8 mouse cellular contexts compared by ENCODE assay signal in genomic region chr6:116264018-116264651, GRCm38 (mm10). TPM values are rescaled to one million over a fixed set of nuclear protein-coding genes. Genes with fewer than 3 reads are reported as not detected.
DNase-seq lines count a peak whose midpoint lies in the region; ATAC-seq lines count a peak whose summit lies in the region.

Zfand4 (plus strand) TSS chr6:116264222.

- no peaks in the 10 kb centered on the region for H3K27me3 ChIP-seq in hindbrain, embryonic 12.5 days

- peak within 1 kb of the TSS; percentile 75 for H3K27ac ChIP-seq in hindbrain, embryonic 12.5 days

- peaks cover 11% of the 10 kb centered on the region for H3K4me1 ChIP-seq in hindbrain, embryonic 12.5 days

- peak within 1 kb of the TSS; percentile 69 for H3K4me3 ChIP-seq in hindbrain, embryonic 12.5 days

- H3K4me2 ChIP-seq in hindbrain, embryonic 12.5 days (replicated peaks), result peak within 1 kb of the TSS; percentile 69

- no peaks in the 10 kb centered on the region for H3K9me3 ChIP-seq in hindbrain, embryonic 12.5 days (replicated peaks)

- peak; percentile 95 for ATAC-seq in hindbrain, embryonic 12.5 days (ENCODE audit: low FRiP score)

- peak within 1 kb of the TSS; percentile 82 for H3K9ac ChIP-seq in hindbrain, embryonic 12.5 days

- WGBS in hindbrain, embryonic 12.5 days, result under 1% methylated on average over 52 of the region's 67 CpGs

- H3K36me3 ChIP-seq in hindbrain, embryonic 12.5 days, result peaks cover 8% of the 10 kb centered on the region

- DNase-seq in MN1 (ENCODE audit: low spot score), result peak; percentile 91
- peak; percentile 86 for DNase-seq in cerebellum, adult 9-10 months
- DNase-seq in frontal cortex, adult 2 months (ENCODE audit: extremely low spot score in 1 of 2, low spot score in 1 of 2), result peak; percentile 72 to 92
- DNase-seq in layer of hippocampus, postnatal 14 days (ENCODE audit: low spot score in 2 of 2), result peak; percentile 88 to 89
- DNase-seq in lung, postnatal 14 days, result peak; percentile 92
- DNase-seq in retina, adult 2 months (ENCODE audit: low read depth, low spot score), result peak; percentile 69
- DNase-seq in thymus, postnatal 36 days, result peak; percentile 93 to 95

RNA-seq across cellular contexts. Expression of gene Zfand4, which starts in this region (rescaled TPM):
- polyA plus RNA-seq in frontal cortex, adult 2 months (2012; rRNA removed), result 5.6 and 6.4 TPM in 2 replicates
- polyA plus RNA-seq in hindbrain, embryonic 12.5 days (2016; fragmentation: Nextera tagmentation; extraction: Ambion mirVana), result 8.9 and 9.7 TPM in 2 replicates
- 1 to 10 TPM; 7.4 to 8.5 TPM for total RNA-seq in layer of hippocampus, postnatal 14 days (2021)

Comparison
In these comparisons a context has a peak if more than half of its experiments do, and no peak if none do; other contexts are left out.
1. Peak in every context shown above with its lines: DNase-seq, ATAC-seq, H3K4me3 ChIP-seq and H3K27ac ChIP-seq.